10 mouse cellular contexts compared by ENCODE assay signal in genomic region chr2:103682261-103682722, GRCm38 (mm10).
DNase-seq lines count a peak whose midpoint lies in the region; ATAC-seq lines count a peak whose summit lies in the region.
"Had no signal": no experiment of that assay in that cellular context is flagged by ENCODE, and none has a peak within 500 bp of the region (broad histone marks: within the 10 kb centered on the region; RNA-seq: fewer than 3 reads in every experiment).

No protein-coding gene starts in this region.

- no peaks in the 10 kb centered on the region for H3K27me3 ChIP-seq in heart, embryonic 13.5 days (replicated peaks)
- peaks cover 8% of the 10 kb centered on the region; the same call in 1 of the 2 replicates for H3K27me3 ChIP-seq in embryonic facial prominence, embryonic 10.5 days (replicated peaks; ENCODE audit: low read depth, poor library complexity, severe bottlenecking)
- H3K27me3 ChIP-seq: limb, embryonic 15.5 days; neural tube, embryonic 12.5 days had no signal

- H3K36me3 ChIP-seq in heart, embryonic 13.5 days = peaks cover 11% of the 10 kb centered on the region; the same call in 1 of the 2 replicates
- H3K36me3 ChIP-seq in embryonic facial prominence, embryonic 10.5 days (replicated peaks) = no peaks in the 10 kb centered on the region
- H3K36me3 ChIP-seq: limb, embryonic 15.5 days; neural tube, embryonic 12.5 days had no signal

- ATAC-seq in heart, embryonic 13.5 days (ENCODE audit: extremely low read depth, insufficient number of reproducible peaks, low FRiP score, low TSS enrichment) = no peak
- ATAC-seq in neutrophil, adult 5-6 weeks (ENCODE audit: extremely low read depth, insufficient number of reproducible peaks, low FRiP score, poor library complexity, severe bottlenecking) = peak; percentile 45

- DNase-seq in heart, adult 9 months (ENCODE audit: low spot score in 2 of 2) = no peak
- peak; percentile 58 to 61 for DNase-seq in B cell, adult 2 months
- DNase-seq in embryonic facial prominence, embryonic 10.5 days (ENCODE audit: low spot score) = no peak
- DNase-seq in Muller cell, postnatal 12 days (ENCODE audit: inconsistent ontology term) = no peak
- no peak for DNase-seq in left cerebral cortex, postnatal 14 days (ENCODE audit: low spot score in 2 of 2)
- DNase-seq in left cerebral cortex, postnatal 4 days = no peak

- intact Hi-C loops in left cerebral cortex, postnatal 14 days (cut with DNase I) = no loop called here
- intact Hi-C loops in left cerebral cortex, postnatal 4 days (cut with DNase I) = no loop called here

- peaks cover 40% of the 10 kb centered on the region for H3K4me1 ChIP-seq in heart, embryonic 13.5 days
- H3K4me1 ChIP-seq in embryonic facial prominence, embryonic 10.5 days = peaks cover 63% of the 10 kb centered on the region

- no peak overlapping the region for H3K9ac ChIP-seq in heart, embryonic 13.5 days
- H3K9ac ChIP-seq: limb, embryonic 15.5 days; neural tube, embryonic 12.5 days had no signal

- H3K9me3 ChIP-seq in heart, embryonic 13.5 days = no peaks in the 10 kb centered on the region
- H3K9me3 ChIP-seq in embryonic facial prominence, embryonic 10.5 days = no peaks in the 10 kb centered on the region
- H3K9me3 ChIP-seq: limb, embryonic 15.5 days; neural tube, embryonic 12.5 days had no signal

- no peak overlapping the region for H3K4me2 ChIP-seq in heart, embryonic 13.5 days
- H3K4me2 ChIP-seq: limb, embryonic 15.5 days; neural tube, embryonic 12.5 days had no signal

- no peak overlapping the region for H3K4me3 ChIP-seq in heart, embryonic 13.5 days
- no peak overlapping the region for H3K4me3 ChIP-seq in embryonic facial prominence, embryonic 10.5 days
- H3K4me3 ChIP-seq: limb, embryonic 15.5 days; neural tube, embryonic 12.5 days had no signal

- H3K27ac ChIP-seq in heart, embryonic 13.5 days (replicated peaks) = peak overlapping the region; percentile 43
- H3K27ac ChIP-seq in embryonic facial prominence, embryonic 10.5 days (replicated peaks) = peak overlapping the region; percentile 44; the same call in 1 of the 2 replicates
- H3K27ac ChIP-seq: limb, embryonic 15.5 days; neural tube, embryonic 12.5 days had no signal

- 74% methylated on average over 9 of the region's 9 CpGs for WGBS in heart, embryonic 13.5 days
- 74% methylated on average over 9 of the region's 9 CpGs for WGBS in embryonic facial prominence, embryonic 10.5 days

Comparison
In these comparisons a context has a peak if more than half of its experiments do, and no peak if none do; other contexts are left out.
1. DNase-seq: peak in B cell, adult 2 months (2 of 2); none in heart, adult 9 months (0 of 2), embryonic facial prominence, embryonic 10.5 days (single experiment), Muller cell, postnatal 12 days (single experiment), left cerebral cortex, postnatal 14 days (0 of 2) and left cerebral cortex, postnatal 4 days (single experiment).